Mouse (Mus musculus) cerebellum, postnatal 4 days (tissue): ENCODE data around the gene Ubl7.

Experiments used
- DNase-seq, 2 experiments: peaks; one replicate each; pipeline ENCODE4 v3.0.0; 2022; ENCODE audit warnings: low spot score in 2 of 2, mixed read lengths in 1 of 2

Ubl7 gene

GRCm38 (mm10) chr9:57948333-57948931 lies 37.7 kb downstream of the Ubl7 start:
- DNase-seq: no peak

- DNase-seq: no peak
Measured at GRCm38 (mm10) chr9:57949102-57949704, 38.4 kb downstream of the Ubl7 start.

- DNase-seq: no peak
Measured at GRCm38 (mm10) chr9:57949879-57950278, 39.1 kb downstream of the Ubl7 start.

- DNase-seq: no peak
Measured at GRCm38 (mm10) chr9:57950519-57950918, 39.7 kb downstream of the Ubl7 start.

GRCm38 (mm10) chr9:57951993-57952392 lies 41.2 kb downstream of the Ubl7 start:
- no peak for DNase-seq

- no peak for DNase-seq
Measured at GRCm38 (mm10) chr9:57954962-57955744, 44.4 kb downstream of the Ubl7 start.

GRCm38 (mm10) chr9:57955764-57956163 lies 45.0 kb downstream of the Ubl7 start:
- DNase-seq: no peak

GRCm38 (mm10) chr9:57956196-57956837 lies 45.5 kb downstream of the Ubl7 start:
- DNase-seq: no peak

GRCm38 (mm10) chr9:57956838-57957236 lies 46.1 kb downstream of the Ubl7 start:
- DNase-seq: no peak

GRCm38 (mm10) chr9:57958615-57959014 lies 47.8 kb downstream of the Ubl7 start:
- no peak for DNase-seq

GRCm38 (mm10) chr9:57959399-57959798 lies 48.6 kb downstream of the Ubl7 start:
- no peak for DNase-seq

- no peak for DNase-seq
Measured at GRCm38 (mm10) chr9:57959886-57960866, 49.4 kb downstream of the Ubl7 start.

- DNase-seq: no peak
Measured at GRCm38 (mm10) chr9:57961226-57961625, 50.4 kb downstream of the Ubl7 start.

- DNase-seq: no peak
Measured at GRCm38 (mm10) chr9:57961863-57962778, 51.3 kb downstream of the Ubl7 start.

GRCm38 (mm10) chr9:57963249-57963997 lies 52.6 kb downstream of the Ubl7 start:
- no peak for DNase-seq

GRCm38 (mm10) chr9:57963998-57964395 lies 53.2 kb downstream of the Ubl7 start:
- no peak for DNase-seq

- DNase-seq: no peak
Measured at GRCm38 (mm10) chr9:57964528-57965250, 53.9 kb downstream of the Ubl7 start.

- no peak for DNase-seq
Measured at GRCm38 (mm10) chr9:57965281-57966185, 54.8 kb downstream of the Ubl7 start.
